Mouse (Mus musculus) hindbrain, embryonic 15.5 days (tissue): Measurements from ENCODE around the gene Pcnx2. TPM values are rescaled to one million over a fixed set of nuclear protein-coding genes. Genes with fewer than 3 reads are reported as not detected.
A peak's percentile ranks its signal among the peaks of the same experiment; 100 is the strongest.

Experiments used
- ATAC-seq: fragments of 200-750 bp; cut with Nextera tagmentation; 2 replicates; pipeline ENCODE4 v1.8.0; 2017; ENCODE audit warnings: low read depth, moderate number of reproducible peaks, moderate TSS enrichment; ENCODE audit not compliant: low FRiP score
- H3K27ac ChIP-seq: fragments of 300-500 bp; sonication (generic); replicated peaks from 2 replicates; pipeline ENCODE4 v1.5.1; 2015; ENCODE audit warnings: mild to moderate bottlenecking, inconsistent platforms
- H3K27me3 ChIP-seq: fragments of 300-500 bp; sonication (generic); 2 replicates; pipeline ENCODE4 v1.6.1; 2015; ENCODE audit warnings: control low read depth, inconsistent platforms
- H3K36me3 ChIP-seq: fragments of 300-500 bp; sonication (generic); 2 replicates; pipeline ENCODE4 v1.6.1; 2015; ENCODE audit warnings: control low read depth, inconsistent platforms
- H3K4me1 ChIP-seq: fragments of 300-500 bp; sonication (generic); replicated peaks from 2 replicates; pipeline ENCODE4 v1.6.1; 2015; ENCODE audit warnings: control low read depth, inconsistent platforms
- H3K4me2 ChIP-seq: fragments of 300-500 bp; sonication (generic); 2 replicates; pipeline ENCODE4 v1.6.1; 2015; ENCODE audit warnings: moderate library complexity, mild to moderate bottlenecking, inconsistent platforms
- H3K4me3 ChIP-seq: fragments of 300-500 bp; sonication (generic); 2 replicates; pipeline ENCODE4 v1.5.1; 2015; ENCODE audit warnings: mild to moderate bottlenecking, inconsistent platforms
- H3K9ac ChIP-seq: fragments of 300-500 bp; sonication (generic); 2 replicates; pipeline ENCODE4 v1.6.1; 2015; ENCODE audit warnings: inconsistent platforms
- H3K9me3 ChIP-seq: fragments of 300-500 bp; sonication (generic); 2 replicates; pipeline ENCODE4 v1.6.1; 2016; ENCODE audit warnings: control low read depth, inconsistent platforms
- WGBS: fragments of 180-500 bp; shearing (Covaris S2); methylation state at CpG from one replicate; pipeline ENCODE4 v1.1.7; 2015; 5-methylcytosine and 5-hydroxymethylcytosine counted together
- polyA plus RNA-seq: library from polyadenylated mRNA; unstranded; fragments of >200 nt; fragmentation: Nextera tagmentation; extraction: Ambion mirVana; gene quantifications from 2 replicates; pipeline ENCODE4 v1.2.1, GENCODE M21; 2015

Gene Pcnx2
- polyA plus RNA-seq, 1 experiment from 2014 or later, result 5.2 TPM

- Histone ChIP-seq H3K9ac (no peak overlapping the region), H3K9me3 (no peaks in the 10 kb centered on the region), H3K36me3 (no peaks in the 10 kb centered on the region), H3K27me3 (no peaks in the 10 kb centered on the region), H3K4me3 (no peak overlapping the region), H3K27ac (no peak overlapping the region), H3K4me1 (no peaks in the 10 kb centered on the region), H3K4me2 (no peak overlapping the region)
- WGBS, result 81% methylated on average over 8 of the region's 8 CpGs
- ATAC-seq, result no peak
These were observed 155.7 kb downstream of the Pcnx2 start for GRCm38 (mm10) chr8:125742406-125742805.

DNA sequence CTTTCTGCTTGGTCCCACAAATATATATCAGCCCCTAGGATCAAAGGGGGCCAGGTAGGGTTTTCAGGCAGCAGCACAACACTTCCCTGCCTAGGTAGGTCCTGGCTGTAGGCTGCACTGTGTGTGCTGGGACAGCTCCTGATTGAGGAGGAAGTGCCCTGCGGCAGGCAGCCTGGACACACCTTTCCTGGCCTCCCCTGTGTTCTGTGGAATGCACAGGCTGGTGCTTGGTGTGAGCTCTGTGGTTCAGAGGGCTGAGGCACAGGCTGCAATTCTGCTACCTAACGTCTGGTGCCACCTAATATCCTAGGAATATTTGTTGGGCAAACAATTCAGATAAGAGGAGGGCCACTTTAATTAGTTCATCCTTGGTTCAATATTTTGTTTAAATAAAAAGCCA lies 156.3 kb downstream of the Pcnx2 start:
- no peaks in the 10 kb centered on the region for H3K36me3 ChIP-seq
- ATAC-seq, result no peak
- H3K9me3 ChIP-seq, result no peaks in the 10 kb centered on the region
- H3K4me2 ChIP-seq, result no peak overlapping the region
- no peak overlapping the region for H3K9ac ChIP-seq
- H3K4me3 ChIP-seq, result no peak overlapping the region
- WGBS, result 81% methylated on average over 2 of the region's 2 CpGs
- no peaks in the 10 kb centered on the region for H3K27me3 ChIP-seq
- H3K4me1 ChIP-seq, result no peaks in the 10 kb centered on the region
- H3K27ac ChIP-seq, result no peak overlapping the region

GRCm38 (mm10) chr8:125741377-125741776 lies 156.7 kb downstream of the Pcnx2 start:
- H3K9me3 ChIP-seq, result no peaks in the 10 kb centered on the region
- no peak overlapping the region for H3K9ac ChIP-seq
- no peaks in the 10 kb centered on the region for H3K36me3 ChIP-seq
- no peak overlapping the region for H3K4me3 ChIP-seq
- no peak overlapping the region for H3K27ac ChIP-seq
- H3K4me2 ChIP-seq, result no peak overlapping the region
- ATAC-seq, result no peak
- no peaks in the 10 kb centered on the region for H3K4me1 ChIP-seq
- WGBS, result 76% methylated on average over 5 of the region's 5 CpGs
- H3K27me3 ChIP-seq, result no peaks in the 10 kb centered on the region

GRCm38 (mm10) chr8:125740655-125741054 lies 157.5 kb downstream of the Pcnx2 start:
- Histone ChIP-seq H3K27me3 (no peaks in the 10 kb centered on the region), H3K4me2 (no peak overlapping the region), H3K4me3 (no peak overlapping the region), H3K9me3 (no peaks in the 10 kb centered on the region), H3K36me3 (no peaks in the 10 kb centered on the region), H3K4me1 (no peaks in the 10 kb centered on the region), H3K27ac (no peak overlapping the region), H3K9ac (no peak overlapping the region)
- WGBS, result 86% methylated on average over 10 of the region's 10 CpGs
- ATAC-seq, result no peak

DNA sequence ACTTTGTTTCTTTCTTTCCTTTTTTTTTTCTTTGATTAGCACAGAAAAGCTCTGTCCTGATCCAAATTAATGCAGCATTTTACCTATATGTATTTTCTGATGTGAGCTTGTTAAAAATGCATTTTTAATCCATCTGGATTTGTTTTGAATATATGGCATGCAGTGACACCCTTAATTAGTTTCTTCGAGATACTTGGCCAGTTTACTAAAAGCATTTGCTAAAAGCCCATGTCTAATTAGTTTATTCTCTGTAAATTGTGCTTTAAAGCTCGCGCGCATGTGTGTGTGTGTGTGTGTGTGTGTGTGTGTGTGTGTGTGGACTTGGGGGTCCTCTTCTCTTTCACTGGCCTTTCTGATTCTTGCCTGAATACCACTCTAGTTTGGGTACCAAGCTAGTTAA lies 159.2 kb downstream of the Pcnx2 start:
- ATAC-seq, result no peak
- Histone ChIP-seq H3K27me3 (no peaks in the 10 kb centered on the region), H3K27ac (no peak overlapping the region), H3K9ac (no peak overlapping the region), H3K4me1 (peaks cover 6% of the 10 kb centered on the region), H3K9me3 (no peaks in the 10 kb centered on the region), H3K4me3 (no peak overlapping the region), H3K4me2 (no peak overlapping the region), H3K36me3 (no peaks in the 10 kb centered on the region)
- 83% methylated on average over 4 of the region's 4 CpGs for WGBS

- Histone ChIP-seq H3K27me3 (no peaks in the 10 kb centered on the region), H3K4me3 (peak overlapping the region; percentile 83), H3K4me1 (peaks cover 9% of the 10 kb centered on the region), H3K36me3 (no peaks in the 10 kb centered on the region), H3K27ac (peak overlapping the region; percentile 47; the same call in 1 of the 2 replicates), H3K4me2 (peak overlapping the region; percentile 94), H3K9ac (peak overlapping the region; percentile 65), H3K9me3 (no peaks in the 10 kb centered on the region)
- 6% methylated on average over 49 of the region's 52 CpGs for WGBS
- ATAC-seq, result peak; percentile 94
These were observed 163.9 kb downstream of the Pcnx2 start for GRCm38 (mm10) chr8:125733964-125734956.

DNA sequence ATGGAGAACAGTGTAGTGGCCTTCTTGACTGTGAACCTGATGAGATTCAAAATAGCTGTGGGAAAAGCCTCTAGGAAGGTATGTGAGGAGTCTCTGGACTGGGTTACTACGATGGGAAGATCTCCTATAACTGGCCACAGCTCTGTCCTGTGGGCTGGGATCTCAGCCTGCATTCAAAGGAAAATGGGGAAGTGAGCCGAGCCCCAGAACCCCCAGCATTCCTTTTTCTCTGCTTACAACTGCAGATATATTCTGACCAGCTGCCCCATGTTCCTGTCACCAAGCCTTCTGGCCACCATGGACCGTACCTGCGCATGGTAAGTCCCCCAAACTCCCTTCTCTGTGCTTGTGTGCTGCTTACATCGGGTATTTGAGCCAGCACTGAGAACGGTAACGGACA lies 168.4 kb downstream of the Pcnx2 start, which contains the start of gene Ntpcr:
Ntpcr (plus strand) TSS at position 218 of the 400 bp plus-strand sequence.
- Histone ChIP-seq H3K36me3 (no peaks in the 10 kb centered on the region), H3K27me3 (no peaks in the 10 kb centered on the region), H3K4me3 (no peak within 1 kb of the TSS), H3K9ac (no peak within 1 kb of the TSS), H3K27ac (no peak within 1 kb of the TSS), H3K4me1 (peaks cover 8% of the 10 kb centered on the region), H3K4me2 (no peak within 1 kb of the TSS), H3K9me3 (no peaks in the 10 kb centered on the region)
- 82% methylated on average over 7 of the region's 7 CpGs for WGBS
- no peak for ATAC-seq

- no peak overlapping the region for H3K4me3 ChIP-seq
- H3K27ac ChIP-seq, result no peak overlapping the region
- no peak for ATAC-seq
- peaks cover 3% of the 10 kb centered on the region; the same call in 1 of the 2 replicates for H3K4me1 ChIP-seq
- no peaks in the 10 kb centered on the region for H3K9me3 ChIP-seq
- H3K9ac ChIP-seq, result no peak overlapping the region
- no peaks in the 10 kb centered on the region for H3K27me3 ChIP-seq
- H3K4me2 ChIP-seq, result no peak overlapping the region
- WGBS, result 56% methylated on average over 8 of the region's 8 CpGs
- H3K36me3 ChIP-seq, result no peaks in the 10 kb centered on the region
These were observed 170.3 kb downstream of the Pcnx2 start for GRCm38 (mm10) chr8:125727797-125728196.

GRCm38 (mm10) chr8:125726986-125727385 lies 171.1 kb downstream of the Pcnx2 start:
- WGBS, result 88% methylated on average over 5 of the region's 5 CpGs
- Histone ChIP-seq H3K27ac (no peak overlapping the region), H3K4me2 (no peak overlapping the region), H3K27me3 (no peaks in the 10 kb centered on the region), H3K4me1 (peaks cover 3% of the 10 kb centered on the region; the same call in 1 of the 2 replicates), H3K9me3 (no peaks in the 10 kb centered on the region), H3K9ac (no peak overlapping the region), H3K4me3 (no peak overlapping the region), H3K36me3 (no peaks in the 10 kb centered on the region)
- no peak for ATAC-seq

DNA sequence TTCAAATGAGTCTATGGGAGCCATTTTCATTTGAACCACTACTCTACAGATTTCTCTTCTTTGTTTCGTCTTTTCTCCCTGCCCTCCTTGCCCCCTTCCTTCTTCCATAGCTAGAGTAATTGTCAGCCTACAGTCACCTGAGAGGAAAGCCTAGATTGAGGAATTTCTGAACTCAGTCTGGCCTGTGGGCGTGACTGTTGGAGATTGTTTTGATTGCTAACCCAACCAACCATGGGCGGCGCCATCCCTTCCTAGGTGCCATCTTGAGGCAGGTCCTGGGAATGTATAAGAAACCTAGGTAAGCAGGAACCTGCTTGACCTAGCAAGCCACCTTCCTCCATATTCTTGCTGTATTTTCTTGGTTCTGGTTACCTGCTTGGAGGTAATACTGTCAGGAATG lies 172.0 kb downstream of the Pcnx2 start:
- Histone ChIP-seq H3K9ac (no peak overlapping the region), H3K27me3 (no peaks in the 10 kb centered on the region), H3K4me2 (no peak overlapping the region), H3K27ac (no peak overlapping the region), H3K9me3 (no peaks in the 10 kb centered on the region), H3K36me3 (no peaks in the 10 kb centered on the region), H3K4me1 (peaks cover 3% of the 10 kb centered on the region; the same call in 1 of the 2 replicates), H3K4me3 (no peak overlapping the region)
- 93% methylated on average over 4 of the region's 4 CpGs for WGBS
- no peak for ATAC-seq

DNA sequence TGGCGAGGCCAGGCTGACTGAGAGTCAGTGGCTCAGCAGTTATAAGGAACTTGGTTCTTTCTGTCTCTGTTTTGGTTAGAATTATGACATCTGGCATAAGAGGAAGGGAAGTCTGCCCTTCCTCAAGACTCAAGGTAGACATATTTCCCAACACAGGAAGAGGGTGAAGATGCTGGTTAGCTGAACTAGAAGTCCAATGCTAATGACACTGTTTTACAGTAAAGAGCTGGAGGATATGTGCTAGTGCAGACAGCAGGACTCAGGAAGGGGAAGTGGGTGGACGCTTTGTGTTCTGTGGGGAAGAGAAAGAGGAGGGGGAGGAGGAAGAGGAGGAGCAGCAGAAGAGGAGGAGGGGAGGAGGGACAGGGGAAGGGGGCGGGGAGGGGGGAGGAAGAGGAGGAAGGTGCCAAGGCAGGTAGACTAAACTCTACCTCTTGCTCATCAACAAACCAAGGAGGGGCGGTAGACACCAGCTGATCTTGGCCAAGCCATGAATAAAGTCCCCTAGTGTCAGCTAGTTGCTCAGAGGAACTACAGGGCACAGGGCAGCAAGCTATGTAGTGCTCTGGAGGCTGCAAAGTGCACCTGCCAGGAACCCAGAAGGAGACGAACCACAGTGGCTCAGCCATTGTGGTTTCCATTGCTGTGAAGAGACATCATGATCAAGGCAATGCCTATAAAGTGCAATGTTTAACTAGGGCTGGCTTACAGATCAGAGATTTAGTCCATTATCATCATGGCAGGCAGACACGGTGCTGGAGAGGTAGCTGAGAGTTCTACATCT lies 172.9 kb downstream of the Pcnx2 start:
- no peak overlapping the region for H3K4me2 ChIP-seq
- no peak overlapping the region for H3K27ac ChIP-seq
- no peaks in the 10 kb centered on the region for H3K9me3 ChIP-seq
- no peaks in the 10 kb centered on the region for H3K36me3 ChIP-seq
- WGBS, result 86% methylated on average over 6 of the region's 6 CpGs
- no peak for ATAC-seq
- no peak overlapping the region for H3K9ac ChIP-seq
- no peaks in the 10 kb centered on the region for H3K4me1 ChIP-seq
- no peaks in the 10 kb centered on the region for H3K27me3 ChIP-seq
- H3K4me3 ChIP-seq, result no peak overlapping the region

DNA sequence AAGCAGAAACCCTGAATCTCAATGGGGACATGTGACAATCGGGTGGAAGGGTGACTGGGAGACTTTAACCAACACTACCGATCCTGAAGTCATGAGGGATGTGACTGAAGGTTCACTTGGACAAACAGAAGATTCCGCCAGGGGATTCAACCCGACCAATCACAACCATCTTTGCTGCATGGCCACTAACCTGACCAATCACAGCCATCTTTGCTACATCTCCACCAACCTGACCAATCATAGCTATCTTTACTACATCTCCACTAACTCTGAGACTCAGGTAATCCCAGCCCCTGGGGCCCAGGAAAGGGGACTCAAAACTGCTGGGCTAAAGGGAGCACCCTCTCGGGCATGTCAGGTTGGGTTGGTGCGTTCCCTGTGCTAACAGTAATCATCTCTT lies 174.7 kb downstream of the Pcnx2 start:
- H3K27me3 ChIP-seq, result no peaks in the 10 kb centered on the region
- no peak overlapping the region for H3K4me2 ChIP-seq
- H3K9ac ChIP-seq, result no peak overlapping the region
- H3K9me3 ChIP-seq, result no peaks in the 10 kb centered on the region
- no peak for ATAC-seq
- H3K27ac ChIP-seq, result no peak overlapping the region
- 94% methylated on average over 6 of the region's 6 CpGs for WGBS
- no peaks in the 10 kb centered on the region for H3K4me1 ChIP-seq
- H3K4me3 ChIP-seq, result no peak overlapping the region
- H3K36me3 ChIP-seq, result no peaks in the 10 kb centered on the region
